ENCODE assay signal across 26 mouse cellular contexts in genomic region chr12:78848246-78848645, GRCm38 (mm10). TPM values are rescaled to one million over a fixed set of nuclear protein-coding genes. Genes with fewer than 3 reads are reported as not detected.
A peak's percentile ranks its signal among the peaks of the same experiment; 100 is the strongest.
DNase-seq lines count a peak whose midpoint lies in the region; TF ChIP-seq lines count a peak whose summit lies in the region.
"Had no signal": no experiment of that assay in that cellular context is flagged by ENCODE, and none has a peak within 500 bp of the region (broad histone marks: within the 10 kb centered on the region; RNA-seq: fewer than 3 reads in every experiment).

No protein-coding gene starts in this region.

- intact Hi-C loops in left cerebral cortex, adult 2 months (cut with DNase I) = loop anchor here (10.0 kb wide), 1 partner anchor 503 kb away; no protein-coding TSS in a partner anchor

- TF ChIP-seq CTCF in left cerebral cortex, adult 2 months (IDR thresholded peaks at IDR 0.05) = no peak

- no peak overlapping the region for H3K4me3 ChIP-seq in left cerebral cortex, adult 2 months
- H3K4me3 ChIP-seq: embryonic facial prominence, embryonic 12.5 days; forebrain, embryonic 10.5 days; forebrain, embryonic 13.5 days; heart, embryonic 12.5 days; heart, embryonic 15.5 days; hindbrain, embryonic 10.5 days; hindbrain, embryonic 13.5 days had no signal

- H3K27ac ChIP-seq in left cerebral cortex, adult 2 months = no peak overlapping the region
- H3K27ac ChIP-seq: embryonic facial prominence, embryonic 12.5 days; forebrain, embryonic 10.5 days; forebrain, embryonic 13.5 days; heart, embryonic 15.5 days; hindbrain, embryonic 10.5 days; hindbrain, embryonic 13.5 days had no signal

- DNase-seq in kidney, adult 11 months = peak; percentile 10
- no peak for DNase-seq in kidney, adult 18-20 months
- peak; percentile 29 for DNase-seq in urinary bladder, postnatal 25 days (ENCODE audit: low spot score)
- no peak for DNase-seq in urinary bladder, adult 2 months (ENCODE audit: low spot score)
- peak; percentile 80 for DNase-seq in gonadal fat pad, adult 2 months (ENCODE audit: low read depth)
- no peak for DNase-seq in left cerebral cortex, adult 11 months (ENCODE audit: low spot score)
- no peak for DNase-seq in left cerebral cortex, adult 2 months (ENCODE audit: extremely low spot score in 1 of 2, low spot score in 2 of 2)
- DNase-seq: adrenal gland, postnatal 10 days; adrenal gland, postnatal 36 days; B cell, adult 2 months; cerebellum, adult 18-20 months; cerebellum, adult 9-10 months; cerebellum, postnatal 14 days; gastrocnemius, postnatal 10 days; gastrocnemius, postnatal 36 days; heart, adult 11 months; heart, postnatal 10 days; heart, postnatal 36 days had no signal

RNA-seq across cellular contexts. Expression of gene Atp6v1d, which starts 13.2 kb away (rescaled TPM):
- polyA plus RNA-seq in urinary bladder, adult 2 months (2012; rRNA removed) = 60.7 and 62.8 TPM in 2 replicates
- polyA plus RNA-seq in gonadal fat pad, adult 2 months (2012; rRNA removed) = 30.0 and 31.4 TPM in 2 replicates
- 100 to 1,000 TPM; 274 to 294 TPM for total RNA-seq in left cerebral cortex, adult 2 months (2021)

RNA-seq across cellular contexts. Expression of gene Eif2s1, which starts 13.4 kb away (rescaled TPM):
- polyA plus RNA-seq in urinary bladder, adult 2 months (2012; rRNA removed) = 50.3 and 51.6 TPM in 2 replicates
- polyA plus RNA-seq in gonadal fat pad, adult 2 months (2012; rRNA removed) = 13.9 and 14.9 TPM in 2 replicates
- total RNA-seq in left cerebral cortex, adult 2 months (2021) = 10 to 100 TPM; 44.8 to 51.8 TPM

RNA-seq across cellular contexts. Expression of gene Plek2, which starts 58.5 kb away (rescaled TPM):
- polyA plus RNA-seq in urinary bladder, adult 2 months (2012; rRNA removed) = 11.7 and 12.1 TPM in 2 replicates
- polyA plus RNA-seq in gonadal fat pad, adult 2 months (2012; rRNA removed) = 12.7 and 20.7 TPM in 2 replicates
- under 1 TPM in 1 of 2 experiments, not detected in 1; 0.36 TPM for total RNA-seq in left cerebral cortex, adult 2 months (2021)
- total RNA-seq: G1E had no signal
- polyA plus RNA-seq: G1E had no signal

Comparison
In these comparisons a context has a peak if more than half of its experiments do, and no peak if none do; other contexts are left out.
1. DNase-seq: peak in kidney, adult 11 months (single experiment), urinary bladder, postnatal 25 days (single experiment) and gonadal fat pad, adult 2 months (single experiment); none in kidney, adult 18-20 months (single experiment), urinary bladder, adult 2 months (single experiment), left cerebral cortex, adult 11 months (single experiment) and left cerebral cortex, adult 2 months (0 of 2).